Mouse (Mus musculus): ENCODE measurements around the gene Fgf8. TPM values are rescaled to one million over a fixed set of nuclear protein-coding genes. Genes with fewer than 3 reads are reported as not detected.

The Fgf8 gene
- not detected in 2 replicates for polyA plus RNA-seq (2012; rRNA removed)

DNA sequence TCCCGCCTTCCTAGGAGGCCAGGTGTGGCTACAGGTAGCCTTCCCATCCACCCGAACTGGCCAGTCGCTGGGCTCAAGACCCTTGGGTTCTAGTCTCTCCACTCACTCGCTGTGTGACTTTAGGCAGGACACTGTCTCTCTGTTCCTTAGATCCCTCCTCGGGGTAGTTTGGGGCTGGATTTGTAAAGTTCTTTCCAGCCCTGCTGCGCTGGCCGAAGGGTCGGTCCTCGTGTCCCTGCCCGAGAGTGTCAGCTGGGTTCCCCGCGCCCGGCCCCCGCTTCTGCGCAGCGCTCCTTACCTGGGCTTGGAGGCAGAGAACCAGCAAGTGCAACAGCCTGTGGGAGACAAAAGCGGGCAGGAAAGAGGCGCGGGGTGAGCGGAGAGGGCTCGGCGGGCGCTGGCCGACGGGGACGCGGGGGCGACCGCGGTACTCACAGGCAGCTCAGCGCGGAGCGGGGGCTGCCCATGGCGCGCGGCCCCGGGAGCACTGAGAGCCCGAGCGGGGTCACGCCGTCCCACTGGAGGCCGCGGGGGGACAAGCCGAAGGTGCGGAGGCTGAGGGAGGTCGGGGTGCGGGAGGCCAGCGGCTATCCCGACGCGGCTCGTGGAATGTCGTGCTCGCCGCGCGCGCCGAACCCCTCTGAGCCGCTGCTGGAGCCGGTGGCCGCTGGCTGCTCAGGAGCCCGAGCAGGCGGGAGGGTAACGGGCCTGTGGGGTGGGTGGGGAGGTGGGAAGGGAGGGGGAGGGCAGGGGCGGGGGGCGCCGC, at the start of gene Fgf8:
Fgf8 (minus strand) TSS at position 698 of the 766 bp plus-strand sequence.
- WGBS = under 1% methylated on average over 64 of the region's 68 CpGs
- no peak for TF ChIP-seq POLR2A (IDR thresholded peaks at IDR 0.05; ENCODE audit: borderline replicate concordance, extremely low read depth, low read depth, low read length)
- TF ChIP-seq CTCF (IDR thresholded peaks at IDR 0.05; ENCODE audit: insufficient read depth, low read length) = no peak
- no peak for DNase-seq

DNA sequence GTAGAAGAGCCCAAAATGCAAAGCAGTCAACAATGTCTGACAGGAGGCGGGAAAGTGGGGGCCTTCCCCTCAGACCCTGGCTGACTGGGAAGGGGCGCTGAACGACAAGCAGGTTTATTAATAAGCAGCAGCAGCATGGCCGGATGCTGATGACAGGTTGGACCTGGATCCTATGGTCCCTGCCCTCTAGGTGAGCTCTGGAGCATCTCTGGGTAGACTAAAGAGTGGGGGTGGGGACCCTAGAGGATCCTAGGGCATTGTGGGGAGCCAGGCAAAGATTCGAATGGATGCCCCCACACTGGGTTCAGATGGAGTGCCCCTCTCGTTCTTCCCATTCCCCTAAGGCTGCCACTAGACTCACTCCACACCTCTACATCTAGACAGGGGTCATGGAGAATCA, 49.7 kb upstream of the Fgf8 start:
- H3K4me3 ChIP-seq (replicated peaks; ENCODE audit: extremely low read depth, low read depth, low read length) = no peak overlapping the region
- no peaks in the 10 kb centered on the region; the same call in none of the 2 replicates for H3K4me1 ChIP-seq (ENCODE audit: control insufficient read depth, insufficient read depth, low read length)
- no peak for DNase-seq
- WGBS = 88% methylated on average over 6 of the region's 6 CpGs
- no peak for TF ChIP-seq CTCF (IDR thresholded peaks at IDR 0.05; ENCODE audit: insufficient read depth, low read length)
- TF ChIP-seq POLR2A (IDR thresholded peaks at IDR 0.05; ENCODE audit: borderline replicate concordance, extremely low read depth, low read depth, low read length) = no peak

More for the DNA sequence above, at the start of gene Fgf8:
- Histone ChIP-seq H3K4me3 (replicated peaks; ENCODE audit: extremely low read depth, low read depth, low read length) (peak within 1 kb of the TSS; percentile 11), H3K4me1 (ENCODE audit: control insufficient read depth, insufficient read depth, low read length) (peaks cover 5% of the 10 kb centered on the region)

DNA sequence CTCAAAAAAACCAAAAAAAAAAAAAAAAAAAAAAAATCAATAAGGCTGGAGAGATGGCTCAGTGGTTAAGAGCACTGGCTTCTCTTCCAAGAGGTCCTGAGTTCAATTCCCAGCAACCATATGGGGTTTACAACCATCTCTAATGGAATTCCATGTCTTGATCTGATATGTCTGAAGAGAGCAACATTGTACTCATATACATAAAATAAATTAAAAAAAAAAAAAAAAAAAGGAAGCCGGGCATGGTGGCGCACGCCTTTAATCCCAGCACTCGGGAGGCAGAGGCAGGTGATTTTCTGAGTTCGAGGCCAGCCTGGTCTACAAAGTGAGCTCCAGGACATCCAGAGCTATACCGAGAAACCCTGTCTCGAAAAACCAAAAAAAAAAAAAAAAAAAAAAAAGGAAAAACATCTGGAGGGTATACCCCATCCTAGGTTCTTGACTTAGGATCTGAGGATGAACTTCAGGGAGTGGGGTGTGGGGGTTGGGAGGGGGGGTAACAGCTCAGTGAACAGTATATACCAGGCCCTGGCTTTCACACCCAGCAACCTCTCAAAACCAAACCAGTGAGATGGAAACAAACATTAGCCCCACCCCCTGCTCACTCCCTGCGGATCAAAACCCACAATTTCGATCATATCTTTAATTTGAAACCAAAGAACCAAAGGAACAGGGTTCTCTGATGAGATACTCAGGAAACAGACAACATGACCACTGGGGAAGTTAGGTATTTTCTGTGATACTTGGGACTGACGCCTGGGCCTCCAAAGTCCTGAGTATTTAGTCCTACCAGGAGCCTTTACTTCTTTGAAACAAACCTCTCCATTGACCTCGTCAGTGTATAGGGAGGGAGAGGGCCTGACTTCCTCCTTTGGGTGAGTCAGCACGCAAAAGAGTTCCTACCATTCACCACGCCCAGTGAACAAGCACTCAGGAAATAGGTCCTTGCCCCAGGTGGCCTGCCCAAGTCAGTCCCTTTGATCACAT, 47.5 kb upstream of the Fgf8 start:
- no peak for DNase-seq
- H3K4me1 ChIP-seq (ENCODE audit: control insufficient read depth, insufficient read depth, low read length) = no peaks in the 10 kb centered on the region; the same call in 1 of the 2 replicates
- H3K4me3 ChIP-seq (replicated peaks; ENCODE audit: extremely low read depth, low read depth, low read length) = no peak overlapping the region
- TF ChIP-seq POLR2A (IDR thresholded peaks at IDR 0.05; ENCODE audit: borderline replicate concordance, extremely low read depth, low read depth, low read length) (no peak), CTCF (IDR thresholded peaks at IDR 0.05; ENCODE audit: insufficient read depth, low read length) (no peak)
- WGBS = 59% methylated on average over 13 of the region's 13 CpGs

DNA sequence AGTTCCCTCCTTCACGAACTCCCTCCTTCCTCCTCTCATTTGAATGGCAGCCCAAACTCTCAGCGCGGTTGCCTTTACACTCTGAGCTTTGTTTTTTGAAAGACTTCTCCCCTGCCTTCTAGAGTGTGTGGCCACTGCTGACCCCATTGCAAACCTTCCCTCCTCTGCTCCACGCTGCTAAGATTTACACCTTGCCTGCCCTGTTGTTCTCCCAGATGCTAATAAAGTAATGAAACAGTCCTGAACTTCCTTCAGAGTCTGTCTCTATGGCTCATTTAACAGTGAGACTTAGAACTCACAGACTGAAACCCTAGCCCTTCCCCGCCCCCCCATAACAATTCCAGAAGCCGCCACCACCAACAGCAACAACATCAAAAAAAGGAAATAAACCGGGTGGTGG, 46.6 kb upstream of the Fgf8 start:
- Histone ChIP-seq H3K4me3 (replicated peaks; ENCODE audit: extremely low read depth, low read depth, low read length) (no peak overlapping the region), H3K4me1 (ENCODE audit: control insufficient read depth, insufficient read depth, low read length) (no peaks in the 10 kb centered on the region; the same call in 1 of the 2 replicates)
- DNase-seq = no peak
- 87% methylated on average over 7 of the region's 7 CpGs for WGBS
- no peak for TF ChIP-seq CTCF (IDR thresholded peaks at IDR 0.05; ENCODE audit: insufficient read depth, low read length)
- no peak for TF ChIP-seq POLR2A (IDR thresholded peaks at IDR 0.05; ENCODE audit: borderline replicate concordance, extremely low read depth, low read depth, low read length)

DNA sequence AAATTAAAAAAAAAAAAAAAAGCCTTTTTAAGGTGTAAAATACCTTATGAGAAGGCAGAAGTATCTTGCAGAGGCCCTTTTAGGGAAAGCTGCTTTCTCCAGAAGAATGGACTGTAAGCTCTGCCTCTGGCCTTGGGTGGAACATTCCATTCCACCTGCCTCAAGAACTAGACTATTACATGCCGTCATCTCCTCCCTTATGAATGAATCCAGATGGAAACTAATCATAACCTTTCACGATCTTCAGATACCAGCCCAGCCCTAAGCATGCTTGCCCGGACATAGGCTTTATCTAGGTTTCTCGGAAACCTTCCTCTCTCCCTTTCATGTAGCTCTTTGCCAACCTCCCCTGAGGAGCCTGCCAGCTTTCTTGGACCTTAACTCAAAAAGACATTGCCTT, 45.6 kb upstream of the Fgf8 start:
- Histone ChIP-seq H3K4me3 (replicated peaks; ENCODE audit: extremely low read depth, low read depth, low read length) (no peak overlapping the region), H3K4me1 (ENCODE audit: control insufficient read depth, insufficient read depth, low read length) (peaks cover 5% of the 10 kb centered on the region)
- 69% methylated on average over 4 of the region's 4 CpGs for whole genome bisulfite sequencing
- TF ChIP-seq CTCF (IDR thresholded peaks at IDR 0.05; ENCODE audit: insufficient read depth, low read length) (no peak), POLR2A (IDR thresholded peaks at IDR 0.05; ENCODE audit: borderline replicate concordance, extremely low read depth, low read depth, low read length) (no peak)
- DNase-seq = no peak

DNA sequence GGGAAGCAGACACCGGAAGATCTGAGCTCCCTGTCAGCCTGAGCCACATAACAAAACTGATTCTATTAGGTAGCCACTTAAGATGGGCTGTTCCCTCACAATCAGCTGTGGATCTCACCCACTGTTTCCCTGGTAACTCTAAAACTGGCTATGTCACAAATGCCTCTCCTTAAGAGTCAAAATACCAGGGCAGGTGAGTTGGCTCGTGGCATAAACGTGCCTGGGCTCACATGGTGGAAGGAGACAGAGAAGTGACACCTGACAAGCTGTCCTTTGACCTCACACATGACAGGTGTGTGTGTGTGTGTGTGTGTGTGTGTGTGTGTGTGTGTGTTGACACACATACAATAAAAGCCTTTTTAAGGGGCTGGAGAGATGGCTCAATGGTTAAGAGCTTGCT, 44.7 kb upstream of the Fgf8 start:
- DNase-seq = no peak
- no peak for TF ChIP-seq POLR2A (IDR thresholded peaks at IDR 0.05; ENCODE audit: borderline replicate concordance, extremely low read depth, low read depth, low read length)
- TF ChIP-seq CTCF (IDR thresholded peaks at IDR 0.05; ENCODE audit: insufficient read depth, low read length) = no peak
- Histone ChIP-seq H3K4me1 (ENCODE audit: control insufficient read depth, insufficient read depth, low read length) (peaks cover 5% of the 10 kb centered on the region), H3K4me3 (replicated peaks; ENCODE audit: extremely low read depth, low read depth, low read length) (no peak overlapping the region)
- WGBS = 65% methylated on average over 3 of the region's 3 CpGs

DNA sequence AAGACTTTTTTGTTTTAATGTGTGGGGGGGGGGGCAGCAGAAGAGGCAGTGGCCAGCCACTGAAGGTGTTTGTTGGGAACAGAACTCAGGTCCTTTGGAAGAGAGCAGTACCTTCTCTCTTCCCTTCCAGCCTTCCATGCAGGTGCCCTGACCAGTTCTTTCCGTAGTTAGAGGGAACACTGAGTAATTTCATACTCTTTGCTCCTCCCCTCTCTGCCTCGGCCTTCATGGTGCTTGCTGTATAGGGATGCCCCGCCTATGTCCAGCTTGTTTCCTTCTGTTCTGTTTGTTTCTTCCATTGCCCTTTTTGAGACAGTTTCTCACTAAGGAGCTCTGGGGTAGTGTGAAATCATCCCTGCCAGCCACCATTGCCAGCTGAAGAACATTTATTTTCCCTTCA, 42.8 kb upstream of the Fgf8 start:
- TF ChIP-seq CTCF (IDR thresholded peaks at IDR 0.05; ENCODE audit: insufficient read depth, low read length) (no peak), POLR2A (IDR thresholded peaks at IDR 0.05; ENCODE audit: borderline replicate concordance, extremely low read depth, low read depth, low read length) (no peak)
- peaks cover 5% of the 10 kb centered on the region for H3K4me1 ChIP-seq (ENCODE audit: control insufficient read depth, insufficient read depth, low read length)
- DNase-seq = no peak
- H3K4me3 ChIP-seq (replicated peaks; ENCODE audit: extremely low read depth, low read depth, low read length) = no peak overlapping the region
- WGBS = 50% methylated on average over 3 of the region's 3 CpGs

DNA sequence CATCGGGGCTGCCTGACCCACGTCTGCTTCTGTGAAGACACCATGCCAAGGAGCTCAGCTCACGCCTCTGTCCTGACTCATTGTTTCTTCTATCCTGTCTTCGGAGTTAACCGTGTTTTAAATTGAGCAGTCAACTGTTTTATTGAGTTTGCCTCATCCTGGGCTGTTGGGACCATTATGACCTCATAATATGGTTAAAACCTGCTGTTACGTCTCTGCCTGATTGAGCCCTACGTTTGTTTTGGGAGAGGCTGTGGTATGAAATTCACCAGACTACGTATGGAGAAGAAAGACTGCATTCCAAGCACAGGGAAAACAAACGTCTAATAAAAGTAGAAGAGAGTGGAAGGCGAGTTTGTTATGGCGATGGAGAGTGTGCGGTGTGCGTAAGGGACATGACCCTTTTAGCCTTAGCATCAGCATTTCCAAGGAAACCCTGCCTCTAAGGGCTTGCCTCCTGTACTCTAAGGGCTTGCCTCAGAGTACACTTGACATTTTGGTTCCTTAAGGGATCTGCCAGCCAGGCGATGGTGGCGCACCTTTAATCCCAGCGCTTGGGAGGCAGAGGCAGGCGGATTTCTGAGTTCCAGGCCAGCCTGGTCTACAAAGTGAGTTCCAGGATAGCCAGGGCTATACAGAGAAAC, 41.3 kb upstream of the Fgf8 start:
- no peak for DNase-seq
- 26% methylated on average over 17 of the region's 17 CpGs for WGBS

More for the DNA sequence above, 41.3 kb upstream of the Fgf8 start:
- H3K4me1 ChIP-seq (ENCODE audit: control insufficient read depth, insufficient read depth, low read length) = peaks cover 16% of the 10 kb centered on the region
- TF ChIP-seq CTCF (IDR thresholded peaks at IDR 0.05; ENCODE audit: insufficient read depth, low read length) (no peak), POLR2A (IDR thresholded peaks at IDR 0.05; ENCODE audit: borderline replicate concordance, extremely low read depth, low read depth, low read length) (peak; percentile 59; the same call in 1 of the 2 replicates)
- peak overlapping the region; percentile 75 for H3K4me3 ChIP-seq (replicated peaks; ENCODE audit: extremely low read depth, low read depth, low read length)

All from lung, adult 2 months (tissue).